In genomic region chr8:91563326-91563725, GRCm38 (mm10) we compare ENCODE assay signal across 14 mouse cellular contexts.
DNase-seq lines count a peak whose midpoint lies in the region; TF ChIP-seq lines count a peak whose summit lies in the region.
"Had no signal": no experiment of that assay in that cellular context is flagged by ENCODE, and none has a peak within 500 bp of the region (broad histone marks: within the 10 kb centered on the region; RNA-seq: fewer than 3 reads in every experiment).

No protein-coding gene starts in this region.

- H3K27me3 ChIP-seq in cerebellum, adult 2 months (ENCODE audit: control insufficient read depth, insufficient read depth, low read length): no peaks in the 10 kb centered on the region
- H3K27me3 ChIP-seq: heart, embryonic 12.5 days; liver, embryonic 15.5 days had no signal

- TF ChIP-seq POLR2A in cerebellum, adult 2 months (IDR thresholded peaks at IDR 0.05; ENCODE audit: borderline replicate concordance, insufficient read depth, low read length): no peak
- no peak for TF ChIP-seq POLR2A in brain, embryonic 14.5 days (IDR thresholded peaks at IDR 0.05; ENCODE audit: borderline replicate concordance, extremely low read depth, insufficient read depth, insufficient read length, poor library complexity, severe bottlenecking)

- H3K4me3 ChIP-seq in cerebellum, adult 2 months (replicated peaks; ENCODE audit: insufficient read depth, low read depth, low read length): no peak overlapping the region
- H3K4me3 ChIP-seq: heart, embryonic 12.5 days; limb, embryonic 13.5 days; liver, embryonic 15.5 days had no signal

- peaks cover 8% of the 10 kb centered on the region for H3K4me1 ChIP-seq in cerebellum, adult 2 months (ENCODE audit: control insufficient read depth, insufficient read depth, low read length)

- peak; percentile 41 to 53 for DNase-seq in cerebellum, adult 2 months
- no peak for DNase-seq in cerebellum, postnatal 4 days (ENCODE audit: low spot score in 2 of 2)
- peak; percentile 35 to 59 for DNase-seq in left cerebral cortex, postnatal 14 days (ENCODE audit: low spot score in 2 of 2)
- DNase-seq in left cerebral cortex, postnatal 4 days: no peak
- DNase-seq in brain, embryonic 14.5 days (ENCODE audit: low read depth): peak; percentile 72
- peak; percentile 30 to 86 for DNase-seq in left cerebral cortex, postnatal 25 days (ENCODE audit: low spot score in 2 of 2)
- DNase-seq in layer of hippocampus, adult 18-20 months (ENCODE audit: low spot score in 2 of 2): no peak
- no peak for DNase-seq in adrenal gland, adult 8-10 months
- DNase-seq: heart, postnatal 4 days; kidney, adult 8-10 months; kidney, postnatal 4 days had no signal

- TF ChIP-seq CTCF in cerebellum, adult 2 months (IDR thresholded peaks at IDR 0.05; ENCODE audit: borderline replicate concordance, insufficient read depth, low read depth, low read length): no peak
- TF ChIP-seq CTCF in brain, embryonic 14.5 days (IDR thresholded peaks at IDR 0.05; ENCODE audit: borderline replicate concordance, extremely low read depth, insufficient read depth, insufficient read length): no peak

- intact Hi-C loops in left cerebral cortex, postnatal 14 days (cut with DNase I): no loop called here
- intact Hi-C loops in left cerebral cortex, postnatal 4 days (cut with DNase I): no loop called here
- intact Hi-C loops in left cerebral cortex, postnatal 25 days (cut with DNase I): no loop called here

- no peak overlapping the region for H3K27ac ChIP-seq in cerebellum, adult 2 months (ENCODE audit: insufficient read depth, low read length)
- H3K27ac ChIP-seq: limb, embryonic 13.5 days; liver, embryonic 15.5 days had no signal

- 17% methylated on average over 3 of the region's 3 CpGs for WGBS in cerebellum, adult 2 months

Comparison
In these comparisons a context has a peak if more than half of its experiments do, and no peak if none do; other contexts are left out.
1. DNase-seq: peak in cerebellum, adult 2 months (2 of 2), left cerebral cortex, postnatal 14 days (2 of 2), brain, embryonic 14.5 days (single experiment) and left cerebral cortex, postnatal 25 days (2 of 2); none in cerebellum, postnatal 4 days (0 of 2), left cerebral cortex, postnatal 4 days (single experiment), layer of hippocampus, adult 18-20 months (0 of 2) and adrenal gland, adult 8-10 months (single experiment).